Mouse (Mus musculus): ENCODE results near the gene Hist1h4d. TPM values are rescaled to one million over a fixed set of nuclear protein-coding genes. Genes with fewer than 3 reads are reported as not detected.
"Not testable (repeated sequence)": the region's sequence is repeated elsewhere in the genome, so short reads cannot be mapped to it uniquely, and the experiment has no call there.

Hist1h4d gene
- total and polyA plus RNA-seq, 2 experiments from 2014 or later: 25.0 to 695 TPM

GRCm38 (mm10) chr13:23552962-23553361 lies 28.4 kb upstream of the Hist1h4d start, which contains the start of gene Hist1h1d:
Gene Hist1h1d (plus strand): TSS chr13:23553262.
- Histone ChIP-seq H3K9ac (no peak within 1 kb of the TSS), H3K4me2 (ENCODE audit: low read depth) (no peak within 1 kb of the TSS; the same call in 1 of the 2 replicates), H3K36me3 (ENCODE audit: insufficient read depth) (no peaks in the 10 kb centered on the region), H3K27me3 (ENCODE audit: insufficient read depth, low read length) (no peaks in the 10 kb centered on the region), H3K9me3 (ENCODE audit: low read length) (no peaks in the 10 kb centered on the region), H3K4me3 (ENCODE audit: low read depth, low read length) (no peak within 1 kb of the TSS), H3K27ac (ENCODE audit: low read depth, low read length) (peak within 1 kb of the TSS; percentile 82; the same call in 1 of the 2 replicates), H3K4me1 (ENCODE audit: insufficient read depth) (0 out of 2 replicates have a peak, but pooled peaks cover 4% of the 10 kb centered on the region)
- DNase-seq: no peak
- ATAC-seq: no peak
- no peak for TF ChIP-seq CTCF (IDR thresholded peaks at IDR 0.05; ENCODE audit: low read depth)

GRCm38 (mm10) chr13:23554393-23554792 lies 27.0 kb upstream of the Hist1h4d start:
- Histone ChIP-seq H3K36me3 (ENCODE audit: insufficient read depth) (no peaks in the 10 kb centered on the region), H3K9me3 (ENCODE audit: low read length) (no peaks in the 10 kb centered on the region), H3K4me3 (ENCODE audit: low read depth, low read length) (peak overlapping the region; percentile 51), H3K27ac (ENCODE audit: low read depth, low read length) (peak overlapping the region; percentile 82), H3K27me3 (ENCODE audit: insufficient read depth, low read length) (no peaks in the 10 kb centered on the region), H3K4me1 (ENCODE audit: insufficient read depth) (0 out of 2 replicates have a peak, but pooled peaks cover 4% of the 10 kb centered on the region), H3K9ac (peak overlapping the region; percentile 56), H3K4me2 (ENCODE audit: low read depth) (peak overlapping the region; percentile 99)
- no peak for ATAC-seq
- TF ChIP-seq CTCF (IDR thresholded peaks at IDR 0.05; ENCODE audit: low read depth): no peak
- peak; percentile 27 for DNase-seq
- WGBS: 18% methylated on average over 9 of the region's 9 CpGs

- Histone ChIP-seq H3K4me3 (ENCODE audit: low read depth, low read length) (peak overlapping the region; percentile 51), H3K9ac (peak overlapping the region; percentile 56), H3K36me3 (ENCODE audit: insufficient read depth) (no peaks in the 10 kb centered on the region), H3K4me2 (ENCODE audit: low read depth) (peak overlapping the region; percentile 99), H3K27ac (ENCODE audit: low read depth, low read length) (peak overlapping the region; percentile 82), H3K27me3 (ENCODE audit: insufficient read depth, low read length) (no peaks in the 10 kb centered on the region), H3K4me1 (ENCODE audit: insufficient read depth) (0 out of 2 replicates have a peak, but pooled peaks cover 4% of the 10 kb centered on the region), H3K9me3 (ENCODE audit: low read length) (no peaks in the 10 kb centered on the region)
- no peak for TF ChIP-seq CTCF (IDR thresholded peaks at IDR 0.05; ENCODE audit: low read depth)
- DNase-seq (peak; percentile 89), ATAC-seq (peak; percentile 86)
- under 1% methylated on average over 54 of the region's 54 CpGs for WGBS
Measured at GRCm38 (mm10) chr13:23554925-23555838, 26.2 kb upstream of the Hist1h4d start.

DNA sequence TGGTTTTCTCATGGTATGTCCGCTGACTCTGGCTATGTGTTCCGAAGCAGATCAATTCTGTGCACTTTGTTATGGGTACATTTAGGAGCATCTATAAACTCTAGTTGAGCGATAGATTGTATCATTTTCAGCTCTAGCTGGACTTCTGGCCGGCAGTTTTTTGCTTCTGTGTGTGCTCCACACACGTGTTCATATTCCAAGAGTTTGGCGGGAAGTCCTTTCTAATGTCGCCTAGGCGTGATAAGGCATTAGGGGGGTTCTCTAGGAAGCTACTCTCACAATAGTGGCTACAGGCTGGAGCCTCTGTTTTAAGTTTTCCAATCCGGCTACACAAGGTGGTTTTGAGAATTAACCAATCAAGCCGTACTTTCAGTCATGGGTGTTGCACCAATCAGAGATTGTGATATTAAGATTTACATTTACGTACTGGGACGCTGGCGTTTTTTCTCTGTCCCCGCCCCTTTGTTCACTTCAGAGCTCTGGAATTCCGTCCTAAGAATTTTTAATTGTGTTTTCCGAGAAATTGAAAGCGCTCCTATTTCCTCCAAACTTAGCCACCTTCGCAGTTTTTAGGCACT lies 25.5 kb upstream of the Hist1h4d start:
- Histone ChIP-seq H3K4me1 (ENCODE audit: insufficient read depth) (0 out of 2 replicates have a peak, but pooled peaks cover 1% of the 10 kb centered on the region), H3K9ac (peak overlapping the region; percentile 56), H3K27me3 (ENCODE audit: insufficient read depth, low read length) (no peaks in the 10 kb centered on the region), H3K27ac (ENCODE audit: low read depth, low read length) (peak overlapping the region; percentile 82), H3K36me3 (ENCODE audit: insufficient read depth) (no peaks in the 10 kb centered on the region), H3K4me3 (ENCODE audit: low read depth, low read length) (peak overlapping the region; percentile 51), H3K9me3 (ENCODE audit: low read length) (no peaks in the 10 kb centered on the region), H3K4me2 (ENCODE audit: low read depth) (peak overlapping the region; percentile 99)
- ATAC-seq: peak; percentile 75
- TF ChIP-seq CTCF (IDR thresholded peaks at IDR 0.05; ENCODE audit: low read depth): no peak
- peak; percentile 92 for DNase-seq
- WGBS: under 1% methylated on average over 18 of the region's 18 CpGs

DNA sequence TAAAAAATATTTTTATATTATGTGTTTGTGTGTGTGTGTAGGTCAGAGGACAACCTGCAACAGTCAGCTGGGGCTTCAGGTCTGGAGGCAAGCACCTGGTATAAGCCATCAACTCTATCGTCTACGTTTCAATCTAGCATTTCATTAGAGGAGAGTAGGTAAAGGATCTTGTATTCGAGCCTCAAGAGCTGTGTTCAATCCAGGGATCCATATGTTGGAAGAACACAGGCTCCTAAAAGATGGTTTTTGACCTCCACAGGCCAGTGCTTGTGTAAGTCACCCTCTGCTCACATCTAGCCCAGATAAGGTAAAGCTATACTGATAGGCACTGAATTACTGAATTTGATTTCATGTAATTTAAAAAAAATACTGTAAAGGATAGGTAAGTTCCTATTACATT lies 24.5 kb upstream of the Hist1h4d start:
- H3K9ac ChIP-seq: no peak overlapping the region
- ATAC-seq (no peak), DNase-seq (no peak)
- H3K4me2 ChIP-seq (ENCODE audit: low read depth): no peak overlapping the region
- no peaks in the 10 kb centered on the region for H3K9me3 ChIP-seq (ENCODE audit: low read length)
- TF ChIP-seq CTCF (IDR thresholded peaks at IDR 0.05; ENCODE audit: low read depth): no peak
- H3K27me3 ChIP-seq (ENCODE audit: insufficient read depth, low read length): no peaks in the 10 kb centered on the region
- H3K4me3 ChIP-seq (ENCODE audit: low read depth, low read length): no peak overlapping the region
- H3K4me1 ChIP-seq (ENCODE audit: insufficient read depth): no peaks in the 10 kb centered on the region
- H3K27ac ChIP-seq (ENCODE audit: low read depth, low read length): no peak overlapping the region
- no peaks in the 10 kb centered on the region for H3K36me3 ChIP-seq (ENCODE audit: insufficient read depth)
- 74% methylated on average over 3 of the region's 3 CpGs for WGBS

DNA sequence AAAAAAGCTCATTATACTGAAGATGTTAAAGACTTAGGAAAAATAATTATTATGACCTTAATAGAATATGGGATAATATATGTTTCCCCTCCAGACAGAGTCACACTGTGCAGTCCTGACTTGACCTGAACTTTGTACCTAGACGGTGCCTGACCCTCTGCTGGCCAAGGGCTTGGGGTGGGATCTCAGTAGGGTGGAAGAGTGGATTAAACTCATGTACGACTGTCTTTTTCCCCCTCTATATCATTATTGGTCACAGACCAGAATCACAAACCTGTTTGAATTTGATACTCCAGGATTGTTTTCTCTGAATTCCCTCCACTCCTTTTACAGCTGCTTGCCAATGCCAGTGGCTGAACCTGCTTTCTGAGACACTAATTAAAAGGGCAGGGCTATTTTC lies 20.7 kb upstream of the Hist1h4d start:
- WGBS: 21% methylated on average over 2 of the region's 2 CpGs
- ATAC-seq; H3K27me3 ChIP-seq (ENCODE audit: insufficient read depth, low read length); DNase-seq; H3K4me3 ChIP-seq (ENCODE audit: low read depth, low read length); H3K4me1 ChIP-seq (ENCODE audit: insufficient read depth); H3K4me2 ChIP-seq (ENCODE audit: low read depth); H3K9ac ChIP-seq; H3K36me3 ChIP-seq (ENCODE audit: insufficient read depth); H3K9me3 ChIP-seq (ENCODE audit: low read length); H3K27ac ChIP-seq (ENCODE audit: low read depth, low read length): not testable (repeated sequence)

DNA sequence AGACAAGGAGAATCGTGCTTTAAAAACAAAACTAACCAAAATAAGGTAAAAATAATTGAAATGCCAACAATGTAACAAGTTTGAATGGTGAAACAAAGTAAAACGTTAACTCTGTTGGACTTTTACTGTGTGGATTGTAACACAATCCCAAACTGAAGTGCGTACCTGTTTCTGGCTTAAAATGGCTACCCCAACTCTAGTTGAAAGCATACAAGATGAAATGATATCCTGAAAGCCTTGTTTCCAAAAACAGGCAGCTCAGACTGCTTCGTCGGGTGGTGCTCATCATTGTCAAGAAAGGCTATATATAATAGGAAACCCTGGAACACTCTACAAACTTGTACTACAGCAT lies 19.9 kb upstream of the Hist1h4d start:
- WGBS: 0% methylated on average over 2 of the region's 5 CpGs
- H3K27ac ChIP-seq (ENCODE audit: low read depth, low read length); H3K36me3 ChIP-seq (ENCODE audit: insufficient read depth); ATAC-seq; H3K27me3 ChIP-seq (ENCODE audit: insufficient read depth, low read length); H3K4me1 ChIP-seq (ENCODE audit: insufficient read depth); DNase-seq; H3K9me3 ChIP-seq (ENCODE audit: low read length): not testable (repeated sequence)
- Histone ChIP-seq H3K4me3 (ENCODE audit: low read depth, low read length) (peak overlapping the region; percentile 37; the same call in 1 of the 2 replicates), H3K4me2 (ENCODE audit: low read depth) (peak overlapping the region; percentile 46), H3K9ac (peak overlapping the region; percentile 74)

- 2% methylated on average over 47 of the region's 67 CpGs for WGBS
- Histone ChIP-seq H3K4me2 (ENCODE audit: low read depth) (peak within 1 kb of the TSS; percentile 66), H3K27ac (ENCODE audit: low read depth, low read length) (peak within 1 kb of the TSS; percentile 94), H3K9ac (peak within 1 kb of the TSS; percentile 74), H3K4me3 (ENCODE audit: low read depth, low read length) (peak within 1 kb of the TSS; percentile 37)
- not testable (repeated sequence) for H3K4me1 ChIP-seq (ENCODE audit: insufficient read depth); H3K27me3 ChIP-seq (ENCODE audit: insufficient read depth, low read length); H3K9me3 ChIP-seq (ENCODE audit: low read length); H3K36me3 ChIP-seq (ENCODE audit: insufficient read depth)
- DNase-seq (peak; percentile 99), ATAC-seq (peak; percentile 95)
Measured at GRCm38 (mm10) chr13:23561883-23562659, 19.3 kb upstream of the Hist1h4d start, which contains the start of gene Hist1h3e. Gene Hist1h3e (minus strand): TSS chr13:23562369.
